Mouse (Mus musculus): ENCODE measurements at regions not wholly inside any gene's neighbourhood (a gene's known extent, or its start where the extent isn't known, plus 50 kb on each side); places are given as distances from the start of the nearest gene placed in this dataset.

- no peak for DNase-seq (ENCODE audit: low read depth)
Measured at GRCm38 (mm10) chr13:60299076-60299475, 121.9 kb upstream of the Gas1 start.

- DNase-seq (ENCODE audit: low read depth), result no peak
Measured at GRCm38 (mm10) chr13:60303561-60303960, 126.4 kb upstream of the Gas1 start.

DNA sequence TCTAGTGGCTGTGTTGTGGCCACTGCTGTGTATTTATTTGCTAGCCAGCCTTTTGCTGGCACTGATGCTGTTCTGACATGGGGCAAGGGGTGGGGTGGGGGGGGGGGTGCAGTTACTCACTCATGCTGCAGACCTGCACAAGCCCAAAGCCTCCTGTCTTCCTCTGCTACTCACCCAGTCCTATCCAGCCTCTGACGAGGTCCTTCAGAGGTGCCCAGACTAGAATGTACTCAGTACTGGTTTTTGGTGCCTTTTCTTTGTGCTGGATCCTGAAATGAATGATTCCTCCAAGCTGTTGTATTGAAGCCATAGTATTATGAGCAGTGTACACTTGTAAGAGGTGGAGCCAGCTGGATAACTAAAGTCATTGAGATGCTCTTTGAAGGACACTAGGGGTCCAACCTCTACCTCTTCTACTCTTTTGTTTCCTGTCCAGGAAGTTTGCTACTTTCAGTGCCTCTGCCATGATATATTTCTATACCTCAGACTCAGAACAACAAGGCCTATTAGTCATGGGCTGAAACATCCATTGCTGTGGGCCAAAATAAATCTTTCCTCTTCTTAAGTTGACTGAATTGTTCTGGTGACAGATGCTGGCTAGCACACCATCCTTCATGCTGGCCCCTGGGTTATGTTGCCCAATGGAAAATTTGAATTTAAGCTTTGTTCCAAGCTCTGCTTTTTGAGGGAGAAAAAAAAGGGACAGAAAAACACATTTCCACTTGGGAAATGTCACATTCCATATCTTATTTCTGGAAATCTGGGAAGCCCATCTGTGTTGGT lies 128.1 kb upstream of the Gas1 start:
- DNase-seq (ENCODE audit: low read depth), result no peak

DNA sequence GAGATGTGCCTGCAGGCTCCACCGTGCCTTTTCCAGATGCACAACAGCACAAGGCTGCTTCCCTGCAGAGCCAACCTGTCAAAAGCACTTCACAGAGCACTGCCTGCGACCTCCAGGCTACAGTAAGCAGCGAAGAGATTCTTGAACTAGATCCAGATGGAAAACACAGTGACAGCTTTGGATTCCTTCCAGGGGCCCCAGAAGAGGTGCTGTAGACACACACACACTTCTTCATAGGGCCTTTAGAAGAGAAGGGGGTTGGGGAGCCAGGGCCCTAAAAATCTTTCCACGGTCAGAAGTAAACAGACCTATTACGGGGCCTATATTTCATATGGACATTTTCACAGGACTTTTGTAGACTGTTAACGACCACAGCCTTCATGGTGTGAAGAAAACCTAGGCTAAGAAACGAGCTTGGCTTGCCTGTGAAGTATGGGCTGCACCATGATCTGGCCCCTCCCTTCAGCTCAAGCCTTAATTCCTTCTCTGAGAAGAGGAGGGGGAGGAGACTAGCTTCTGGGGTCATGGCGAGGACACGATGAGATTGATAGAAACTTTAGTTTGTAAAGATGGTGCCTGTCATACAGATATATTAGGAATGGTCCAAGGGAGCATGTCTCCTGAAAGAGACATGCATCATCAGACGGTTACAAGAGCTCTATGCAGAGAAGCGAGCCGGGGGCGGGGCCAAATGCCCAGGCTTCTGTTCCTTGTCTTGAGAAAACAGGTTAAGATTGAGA lies 131.1 kb upstream of the Gas1 start:
- no peak for DNase-seq (ENCODE audit: low read depth)

DNA sequence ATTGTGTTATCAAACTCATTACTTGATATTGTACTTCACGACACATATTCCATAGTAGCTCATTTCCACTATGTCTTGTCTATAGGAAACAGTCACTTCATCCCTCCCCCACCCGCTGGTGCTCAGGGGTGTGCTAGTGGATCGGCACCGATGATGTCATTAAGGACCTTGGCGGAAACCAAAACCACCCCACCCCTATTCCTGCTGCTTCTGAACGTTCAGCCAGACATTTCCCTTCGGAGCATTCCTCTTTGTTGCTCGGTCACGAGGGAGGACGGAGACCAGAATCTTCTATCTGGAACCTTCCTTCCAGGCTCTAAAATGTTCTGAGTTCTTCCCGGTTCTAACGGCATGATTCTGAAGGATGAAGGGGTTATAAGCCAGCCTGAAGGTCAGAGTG lies 132.3 kb upstream of the Gas1 start:
- no peak for DNase-seq (ENCODE audit: low read depth)

DNA sequence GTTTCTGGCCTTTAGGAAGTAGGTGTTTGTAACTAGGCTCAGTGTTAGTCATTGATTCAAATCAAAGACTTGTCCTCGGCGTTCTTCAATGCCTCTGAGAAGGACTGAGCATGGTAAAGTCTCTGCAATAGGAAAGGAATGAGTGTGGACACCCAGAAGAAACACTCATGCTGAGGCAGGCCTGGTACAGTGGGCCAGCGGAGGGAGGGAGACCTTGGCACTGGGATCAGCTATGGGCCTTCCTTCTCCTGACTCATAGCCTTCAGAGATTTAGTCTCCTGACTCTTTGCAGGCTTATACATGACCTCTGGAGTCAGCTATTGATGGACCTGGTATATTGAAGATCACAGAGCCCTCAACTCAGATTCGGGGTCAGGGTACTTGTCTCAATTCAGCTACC lies 132.8 kb upstream of the Gas1 start:
- no peak for DNase-seq (ENCODE audit: low read depth)

- DNase-seq (ENCODE audit: low read depth), result no peak
Measured at GRCm38 (mm10) chr13:60312397-60313085, 135.4 kb upstream of the Gas1 start.

GRCm38 (mm10) chr13:60318436-60319020 lies 141.4 kb upstream of the Gas1 start:
- DNase-seq (ENCODE audit: low read depth), result no peak

- no peak for DNase-seq (ENCODE audit: low read depth)
Measured at GRCm38 (mm10) chr13:60319268-60319667, 142.1 kb upstream of the Gas1 start.

- no peak for DNase-seq (ENCODE audit: low read depth)
Measured at GRCm38 (mm10) chr13:60319861-60320602, 142.9 kb upstream of the Gas1 start.

DNA sequence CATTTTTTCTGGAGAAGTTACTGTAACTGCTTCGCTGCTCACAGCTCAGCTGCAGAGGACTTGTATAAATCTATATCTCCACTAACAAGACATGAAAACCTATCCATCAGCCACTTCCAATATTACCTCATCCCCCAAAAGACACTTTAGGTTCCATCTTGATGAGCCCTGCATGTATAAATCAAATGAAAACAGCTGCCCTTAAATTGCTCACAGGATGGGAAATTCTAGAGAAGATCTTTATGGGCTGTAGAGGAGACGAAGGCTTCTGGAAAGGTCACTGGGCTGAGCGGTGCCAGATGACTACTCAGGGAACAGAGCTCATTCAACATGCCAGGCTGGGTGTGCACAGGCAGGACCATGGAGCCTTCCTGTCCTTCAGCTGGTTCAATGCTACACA lies 145.4 kb upstream of the Gas1 start:
- DNase-seq (ENCODE audit: low read depth), result no peak

DNA sequence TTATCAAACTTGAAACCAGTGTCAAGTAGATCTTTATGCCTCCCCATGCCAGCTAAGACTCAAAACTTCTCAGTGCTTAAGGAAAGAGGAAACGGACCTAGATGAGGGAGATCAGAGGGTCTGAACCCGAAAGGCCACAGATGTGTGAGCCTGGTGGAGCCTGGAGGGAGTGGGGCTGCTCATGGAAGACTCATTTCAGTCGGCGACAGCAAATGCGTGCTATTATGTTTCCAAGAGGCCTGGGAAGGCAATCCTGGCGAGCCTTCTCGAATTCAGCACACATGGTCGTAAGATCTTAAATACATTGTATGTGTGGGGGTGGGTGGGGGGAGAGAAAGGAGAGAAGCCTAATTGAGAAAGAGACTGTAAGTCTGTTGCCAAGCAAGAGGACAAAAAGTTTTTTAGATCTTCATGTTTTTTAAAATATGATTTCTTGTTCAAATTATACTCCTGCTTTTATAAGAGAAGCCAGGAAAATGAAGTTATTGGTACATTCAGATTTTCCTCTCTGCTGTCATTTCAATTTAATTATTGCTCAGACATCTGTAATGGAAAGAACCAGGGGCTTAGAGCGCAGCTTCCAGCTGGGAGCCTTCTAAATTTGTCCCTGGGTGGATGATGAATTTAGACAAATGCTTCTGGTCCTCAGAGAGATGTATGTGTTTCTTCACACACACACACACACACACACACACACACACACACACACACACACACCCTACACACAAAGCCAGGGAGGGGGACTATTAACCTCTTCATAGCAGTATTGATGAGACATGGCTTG lies 153.5 kb upstream of the Gas1 start:
- no peak for DNase-seq (ENCODE audit: low read depth)

DNA sequence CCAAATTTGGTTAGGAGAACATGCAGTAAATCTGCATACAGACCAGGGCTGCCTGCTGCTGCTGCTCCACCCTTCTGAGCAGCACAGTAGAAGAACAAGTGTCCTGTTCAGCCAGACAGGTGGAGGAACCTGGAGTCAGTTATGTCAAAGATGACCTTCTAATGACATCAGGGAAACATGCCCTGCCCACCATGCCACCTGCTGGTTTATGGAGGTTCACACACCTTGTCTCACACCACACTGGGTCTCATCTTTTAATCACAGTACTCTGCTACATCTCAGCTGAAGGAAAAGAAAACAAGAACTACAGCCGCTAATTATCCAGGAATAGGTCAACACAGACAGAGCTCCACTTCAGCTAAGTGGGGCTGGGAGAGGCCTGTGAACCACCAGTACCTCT lies 159.0 kb upstream of the Gas1 start:
- DNase-seq (ENCODE audit: low read depth), result no peak

- no peak for DNase-seq (ENCODE audit: low read depth)
Measured at GRCm38 (mm10) chr13:60337383-60337782, 160.2 kb upstream of the Gas1 start.

- DNase-seq (ENCODE audit: low read depth), result no peak
Measured at GRCm38 (mm10) chr13:60338107-60338506, 160.9 kb upstream of the Gas1 start.

DNA sequence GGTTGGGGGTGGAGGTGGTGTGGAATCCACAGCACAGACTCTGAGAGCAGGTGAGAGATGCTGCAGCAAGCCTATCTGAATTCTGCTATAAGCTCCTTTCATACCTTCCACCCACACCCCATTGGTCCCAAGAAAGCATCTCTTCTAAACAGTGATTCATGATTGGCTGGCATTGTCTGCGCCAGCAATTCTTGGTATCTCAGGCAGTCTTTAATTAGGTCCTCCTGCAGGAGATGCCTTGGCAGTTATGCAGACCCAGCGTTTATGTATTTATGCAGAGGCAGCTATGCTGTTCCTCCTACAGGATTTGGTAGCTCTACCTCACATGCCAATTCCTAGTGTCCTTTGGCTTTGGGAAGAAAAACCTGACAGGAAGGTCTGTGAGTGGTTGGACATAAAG lies 162.9 kb upstream of the Gas1 start:
- DNase-seq (ENCODE audit: low read depth), result no peak

DNA sequence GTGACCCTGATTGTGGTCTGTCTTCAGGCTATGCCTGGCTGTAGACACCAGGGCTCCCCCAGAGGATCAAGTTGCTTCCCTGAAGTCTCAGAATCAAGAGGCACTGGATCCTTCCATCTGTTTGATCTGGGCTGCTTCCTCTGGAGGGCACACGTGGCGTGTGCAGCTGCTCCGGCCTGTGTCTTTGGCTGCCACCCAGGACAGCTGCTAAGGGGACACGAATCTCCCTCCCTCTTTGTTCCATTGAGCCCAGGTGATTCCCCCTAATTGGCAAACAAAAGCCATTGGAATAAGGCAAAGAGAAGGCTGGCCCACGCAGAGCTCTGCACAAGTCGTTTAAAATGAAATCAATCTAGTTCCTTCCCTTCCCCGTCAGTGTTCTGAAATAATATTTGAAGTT lies 170.7 kb upstream of the Gas1 start:
- no peak for DNase-seq (ENCODE audit: low read depth)

DNA sequence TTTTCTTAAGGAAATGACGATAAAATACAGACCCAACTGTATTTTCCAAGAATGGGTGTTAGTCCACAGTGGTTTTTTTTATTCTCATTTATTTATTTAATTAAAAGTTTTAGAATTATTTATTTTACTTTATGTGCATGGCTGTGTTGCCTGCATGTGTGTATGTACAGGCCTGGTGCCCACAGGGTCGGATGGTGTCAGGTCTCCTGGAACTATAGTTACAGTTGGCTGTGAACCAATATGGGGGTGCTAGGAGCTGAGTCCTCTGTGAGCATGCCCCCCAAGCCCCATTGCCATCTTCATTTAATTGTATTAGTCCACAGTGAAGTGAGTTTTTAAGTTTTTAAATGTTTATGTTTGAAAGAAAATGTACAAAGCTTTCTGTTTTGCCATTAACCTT lies 171.3 kb upstream of the Gas1 start:
- no peak for DNase-seq (ENCODE audit: low read depth)

GRCm38 (mm10) chr13:60355707-60356490 lies 178.7 kb upstream of the Gas1 start:
- no peak for DNase-seq (ENCODE audit: low read depth)

GRCm38 (mm10) chr13:60358408-60359060 lies 181.4 kb upstream of the Gas1 start:
- no peak for DNase-seq (ENCODE audit: low read depth)

Measured in c-Kit-positive CD71-positive TER-119-negative erythroid progenitor cells, embryonic 14.5 days (primary cell).